Mouse (Mus musculus) mouse embryonic stem cell (cell line): ENCODE measurements around the gene Emx2.

Source experiments
- in situ Hi-C, 2 experiments: fragments of 300-500 bp; cut with MboI; formaldehyde crosslinking; loops; 1 replicate in 1 of 2; 3 replicates in 1 of 2; pipeline ENCODE4 v1.14.3; 2019 to 2020; ENCODE audit warnings: low sequenced_read_pairs in 2 of 2, low pct_unique_long_range_greater_than_20kb in 1 of 2, mixed read lengths in 1 of 2; ENCODE audit not compliant: unreplicated experiment in 1 of 2

The Emx2 gene

DNA sequence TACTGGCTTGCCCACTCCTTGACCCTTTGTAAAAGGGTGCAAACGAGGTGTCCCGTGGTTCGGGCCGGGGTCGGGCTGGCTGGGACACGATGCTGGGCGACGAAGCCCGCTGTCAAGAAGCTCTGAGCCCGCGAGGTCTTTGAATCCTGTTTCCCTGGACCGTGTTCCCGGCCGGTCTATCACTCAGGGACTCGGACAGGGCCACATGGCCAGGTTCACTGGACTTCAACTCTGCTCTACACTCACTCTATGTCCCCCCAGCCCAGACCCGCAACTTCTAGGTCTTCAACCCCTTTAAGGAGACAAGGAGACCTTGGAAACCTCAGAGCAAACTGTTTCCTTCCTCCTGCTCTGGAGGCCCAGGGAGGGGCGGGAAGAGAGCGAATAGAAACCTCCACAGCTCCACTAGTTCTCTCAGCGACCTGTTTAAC, 1.7 kb downstream of the Emx2 start:
- in situ Hi-C loops: loop anchor here (25.0 kb wide), 1 partner anchor 702 kb away; no protein-coding TSS in a partner anchor

DNA sequence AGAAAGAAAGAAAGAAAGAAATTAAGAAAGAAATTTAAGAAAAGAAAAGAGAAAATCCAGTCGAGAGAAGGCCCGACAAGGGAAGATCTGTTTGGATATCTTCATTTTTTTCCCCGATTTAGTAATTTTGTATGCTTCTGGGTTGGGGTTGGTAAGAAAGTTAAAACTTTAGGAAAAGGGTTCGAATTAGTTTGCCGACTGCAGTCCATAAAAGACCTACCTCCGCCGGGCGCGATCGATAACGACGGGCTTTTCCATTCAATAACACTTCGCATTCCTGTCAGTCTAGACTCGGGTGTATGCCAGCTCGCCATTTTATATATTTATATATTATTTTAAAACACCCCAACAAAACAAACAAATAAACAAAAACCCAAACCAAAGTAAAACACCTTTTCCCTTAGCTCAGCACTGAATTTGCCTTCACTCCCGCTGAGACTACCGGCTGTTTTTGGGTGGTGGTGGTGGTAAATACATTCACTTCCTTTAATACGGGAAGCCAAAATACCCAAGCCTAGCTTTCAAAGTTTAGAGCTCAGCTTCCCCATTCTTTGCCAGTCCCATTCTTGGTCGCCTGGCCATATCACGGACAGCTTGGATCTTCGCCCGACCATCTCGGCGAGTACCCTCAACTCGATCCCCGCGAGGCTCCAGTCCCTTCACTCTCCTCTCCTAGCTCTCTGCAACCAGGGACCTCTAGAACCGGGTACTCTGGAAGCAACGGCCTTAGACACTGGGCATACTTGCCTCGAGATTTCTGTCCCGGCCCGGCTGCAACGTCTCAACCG, 2.4 kb downstream of the Emx2 start:
- in situ Hi-C loops: loop anchor here (25.0 kb wide), 1 partner anchor 702 kb away; no protein-coding TSS in a partner anchor

DNA sequence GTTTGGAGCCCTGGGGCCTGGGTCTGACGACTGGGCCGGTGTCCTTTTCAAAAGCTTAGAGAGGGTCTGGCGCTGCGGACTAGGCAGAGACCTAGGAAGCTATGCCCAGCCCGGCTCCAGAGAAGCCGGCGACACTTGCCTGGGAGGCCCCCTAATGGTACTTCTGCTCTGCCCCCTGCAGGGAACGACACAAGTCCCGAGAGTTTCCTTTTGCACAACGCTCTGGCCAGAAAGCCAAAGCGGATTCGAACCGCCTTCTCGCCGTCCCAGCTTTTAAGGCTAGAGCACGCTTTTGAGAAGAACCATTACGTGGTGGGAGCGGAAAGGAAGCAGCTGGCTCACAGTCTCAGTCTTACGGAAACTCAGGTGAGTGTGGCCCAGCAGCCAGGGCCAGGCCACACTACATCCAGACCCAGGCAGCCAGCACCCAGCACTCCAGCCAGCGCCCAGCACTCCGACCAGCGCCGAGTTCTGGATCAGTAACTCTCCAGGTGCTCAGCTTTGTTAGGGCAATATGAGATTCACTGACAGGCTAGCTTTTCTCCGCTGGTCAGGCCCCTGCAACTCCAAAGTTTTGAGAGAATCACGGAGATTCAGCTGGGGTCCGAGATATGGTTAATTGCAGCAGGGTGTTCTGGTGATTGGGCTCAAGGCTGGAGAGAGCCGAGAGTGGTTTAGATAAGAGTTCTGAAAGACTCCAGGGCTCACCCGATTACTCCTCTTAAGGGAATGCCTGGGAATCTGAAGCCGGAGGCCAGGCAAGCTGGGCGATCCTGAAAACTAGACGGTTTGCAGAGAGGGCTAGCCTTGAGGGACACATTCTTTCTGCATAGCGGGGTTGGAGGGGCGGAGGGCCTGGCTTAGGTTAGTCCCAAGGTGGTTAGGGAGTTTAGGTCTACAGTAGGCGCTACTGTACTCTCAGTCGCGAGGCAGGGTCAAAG, 3.6 kb downstream of the Emx2 start:
- in situ Hi-C loops: loop anchor here (25.0 kb wide), 1 partner anchor 701 kb away; no protein-coding TSS in a partner anchor

DNA sequence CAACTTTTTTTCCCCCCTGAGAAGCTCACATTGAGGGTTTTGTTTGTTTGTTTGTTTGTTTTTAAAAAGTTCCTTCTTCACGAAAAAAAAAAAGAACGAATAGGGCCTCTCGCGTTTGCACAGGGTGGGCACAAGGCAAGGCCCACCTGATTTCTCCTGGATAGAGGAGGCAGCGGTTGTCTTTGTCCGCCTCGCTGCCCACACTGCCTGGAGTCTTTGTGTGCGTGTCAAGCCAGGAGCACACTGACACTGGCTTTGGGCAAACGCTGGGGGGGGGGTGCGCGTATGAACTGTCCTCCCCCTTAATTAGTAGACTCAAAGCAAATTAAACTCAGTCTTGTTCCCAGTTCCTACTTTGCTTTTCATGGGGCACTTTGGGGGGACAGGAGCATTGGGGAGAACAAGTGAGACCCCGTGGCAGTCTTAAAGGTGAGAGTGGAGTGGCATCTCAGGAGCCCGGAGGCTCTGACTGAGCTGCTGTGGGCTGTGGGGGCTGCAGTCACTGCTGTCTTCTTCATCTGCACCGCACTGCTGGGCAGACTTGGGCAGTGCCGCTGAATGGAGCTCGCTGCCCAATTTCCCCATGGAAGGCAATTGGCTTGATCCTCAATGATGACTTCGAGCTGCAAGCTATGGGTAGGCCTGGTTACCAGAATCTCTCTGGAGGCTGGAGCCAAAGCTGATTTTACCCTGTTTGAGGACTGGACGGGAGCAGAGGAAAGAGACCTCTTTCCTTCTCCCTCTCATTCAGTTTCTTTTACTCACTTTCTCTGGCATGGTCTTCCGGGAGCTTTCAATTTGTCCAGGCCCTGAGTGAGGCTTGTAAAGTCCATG, 4.5 kb downstream of the Emx2 start:
- in situ Hi-C loops: loop anchor here (25.0 kb wide), 1 partner anchor 700 kb away; no protein-coding TSS in a partner anchor

DNA sequence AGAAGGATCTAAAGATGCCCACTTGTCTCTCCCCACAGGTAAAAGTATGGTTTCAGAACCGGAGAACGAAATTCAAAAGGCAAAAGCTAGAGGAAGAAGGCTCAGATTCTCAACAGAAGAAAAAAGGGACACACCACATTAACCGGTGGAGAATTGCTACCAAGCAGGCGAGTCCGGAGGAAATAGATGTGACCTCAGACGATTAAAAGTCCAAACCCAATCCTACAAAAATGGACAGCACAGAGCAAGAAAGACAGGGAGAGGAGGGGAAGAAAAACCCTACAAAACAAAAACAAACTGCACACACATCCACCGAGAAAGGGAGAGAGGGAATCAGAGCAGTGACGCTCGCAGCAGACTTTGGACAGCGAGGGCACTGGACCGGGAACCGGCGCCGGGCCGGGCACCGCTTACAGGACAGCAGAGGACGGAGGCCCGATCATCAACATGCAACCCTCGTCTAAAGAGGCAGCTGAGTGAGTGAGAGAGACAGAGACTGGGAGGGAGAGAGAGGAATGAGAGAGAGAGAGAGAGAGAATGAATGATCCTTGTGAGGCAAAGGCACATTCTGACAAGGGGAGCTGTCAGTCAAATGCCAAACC, 5.8 kb downstream of the Emx2 start:
- in situ Hi-C loops: loop anchor here (25.0 kb wide), 1 partner anchor 698 kb away; no protein-coding TSS in a partner anchor

DNA sequence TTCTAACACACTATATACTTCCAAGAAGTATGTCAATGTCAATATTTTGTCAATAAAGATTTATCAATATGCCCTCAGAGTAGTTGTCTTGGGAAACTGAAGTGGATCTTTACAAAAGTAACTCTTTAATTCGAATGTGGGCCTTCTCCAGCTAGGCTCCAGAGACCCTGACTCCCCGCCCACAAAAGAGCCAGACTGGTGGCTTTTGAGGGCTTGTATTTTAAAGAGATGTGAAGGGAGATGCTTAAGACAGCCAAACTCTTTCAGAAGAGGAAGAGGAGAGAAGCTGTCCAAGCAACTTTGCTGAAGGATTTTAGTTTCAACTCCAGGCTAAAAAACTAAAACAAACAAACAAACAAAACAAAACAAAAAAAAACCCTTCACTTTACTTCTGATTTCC, 7.1 kb downstream of the Emx2 start:
- in situ Hi-C loops: loop anchor here (25.0 kb wide), 1 partner anchor 697 kb away; no protein-coding TSS in a partner anchor

DNA sequence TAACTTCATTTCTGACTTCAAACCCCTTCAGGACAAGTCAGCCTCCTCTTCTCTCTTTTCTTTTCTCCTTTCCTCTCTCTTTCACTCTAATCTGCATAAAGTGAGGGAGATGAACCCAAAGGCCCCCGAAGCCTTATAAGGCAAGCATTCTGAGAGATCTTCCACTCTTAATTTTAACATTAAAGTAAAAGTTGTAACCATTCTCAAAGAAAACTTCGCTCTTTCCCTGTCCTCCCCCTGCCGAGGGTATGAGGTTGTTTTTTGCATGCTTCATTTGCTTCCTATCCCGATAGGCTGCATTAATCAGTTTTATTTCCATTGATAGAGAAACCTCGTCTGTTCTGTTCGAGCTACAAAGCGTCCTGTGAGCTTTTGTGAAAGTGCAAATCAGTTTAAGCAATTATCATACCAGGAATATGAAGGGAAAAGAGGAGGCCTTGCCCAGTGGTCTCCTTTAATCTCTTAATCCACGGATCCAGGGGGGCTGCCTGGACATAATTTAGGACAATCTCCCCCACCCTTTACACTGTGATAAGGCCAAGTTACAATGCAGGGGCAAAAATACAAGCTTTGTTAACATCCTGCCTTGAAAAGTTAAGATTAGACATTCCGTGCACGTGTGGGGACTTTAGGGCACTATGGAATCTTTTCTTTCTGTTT, 7.7 kb downstream of the Emx2 start:
- in situ Hi-C loops: loop anchor here (25.0 kb wide), 1 partner anchor 696 kb away; no protein-coding TSS in a partner anchor

DNA sequence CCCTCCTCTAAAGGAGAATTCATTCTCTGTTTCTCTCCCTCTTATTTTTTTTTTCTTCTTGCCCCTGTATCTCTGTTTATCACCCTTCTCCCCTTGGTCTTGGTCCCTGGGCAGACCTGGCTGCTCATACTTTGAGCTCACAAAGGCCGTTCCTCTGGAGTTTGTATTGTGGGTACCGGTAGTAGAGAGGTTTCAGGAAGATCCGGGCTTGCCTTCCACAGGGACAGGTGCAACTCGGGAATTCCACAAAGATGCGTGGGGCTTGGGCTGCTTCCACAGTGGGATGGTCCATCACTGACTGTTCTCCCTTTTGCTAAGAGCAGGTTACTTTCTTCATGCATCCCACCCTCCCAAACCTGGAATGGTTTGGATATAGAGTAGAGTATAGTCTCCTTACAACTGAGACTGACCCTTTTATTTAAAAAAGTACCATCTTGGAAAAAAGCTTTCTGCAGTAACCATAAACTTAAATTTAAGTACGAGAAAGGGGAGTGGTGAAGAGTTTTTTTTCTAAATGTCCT, 8.3 kb downstream of the Emx2 start:
- in situ Hi-C loops: loop anchor here (25.0 kb wide), 1 partner anchor 696 kb away; no protein-coding TSS in a partner anchor

DNA sequence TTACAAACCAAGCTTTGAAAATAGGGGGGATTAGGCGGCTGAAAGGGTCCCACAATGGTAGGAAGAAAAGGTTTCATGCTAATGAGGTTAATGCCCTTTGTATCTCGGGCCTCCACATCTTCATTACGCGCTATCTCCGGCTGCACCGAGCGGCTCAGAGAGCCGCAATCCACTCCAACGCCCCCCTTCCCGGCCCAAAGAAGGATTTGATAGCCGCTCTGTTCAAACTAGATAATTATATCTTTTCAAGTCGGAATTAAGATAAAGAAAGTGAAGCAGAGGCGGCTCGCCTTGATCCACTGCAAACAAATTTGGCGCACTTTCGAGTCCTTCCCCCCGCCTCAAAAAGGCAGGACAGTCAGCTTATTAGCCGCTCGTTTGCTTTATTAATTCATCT, 8.8 kb downstream of the Emx2 start:
- in situ Hi-C loops: loop anchor here (25.0 kb wide), 1 partner anchor 695 kb away; no protein-coding TSS in a partner anchor

DNA sequence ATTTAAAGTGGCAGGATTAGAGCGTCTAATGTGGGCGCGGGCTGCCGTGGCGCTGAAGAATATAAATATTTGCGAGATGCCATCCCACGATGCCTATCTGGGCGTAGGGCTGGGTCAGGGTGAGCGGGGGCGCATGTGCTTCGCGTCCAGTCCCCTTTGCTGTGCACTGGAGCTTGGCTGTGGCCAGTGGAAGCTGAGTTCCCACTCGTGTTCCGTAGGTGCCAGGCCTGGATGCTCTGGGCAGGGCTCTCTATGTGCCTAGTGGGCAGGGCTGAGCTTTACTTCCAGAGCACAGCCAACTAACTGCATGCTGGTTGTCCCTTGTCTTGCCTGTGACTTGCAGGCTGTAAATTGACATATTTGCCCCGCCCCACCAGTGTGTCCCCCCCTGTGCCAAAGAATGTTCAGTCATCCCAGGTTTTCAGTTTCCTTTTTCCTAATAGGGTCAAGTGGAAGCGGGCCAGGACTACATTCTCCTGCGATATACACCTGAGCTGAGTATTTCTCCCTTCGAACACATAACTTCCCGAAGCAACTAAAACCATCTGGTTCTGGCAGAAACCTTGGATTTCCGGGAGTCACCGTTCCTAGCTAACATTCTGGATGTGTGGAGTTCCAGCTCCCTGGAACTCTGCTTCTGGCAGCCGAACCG, 9.4 kb downstream of the Emx2 start:
- in situ Hi-C loops: loop anchor here (25.0 kb wide), 1 partner anchor 695 kb away; no protein-coding TSS in a partner anchor

DNA sequence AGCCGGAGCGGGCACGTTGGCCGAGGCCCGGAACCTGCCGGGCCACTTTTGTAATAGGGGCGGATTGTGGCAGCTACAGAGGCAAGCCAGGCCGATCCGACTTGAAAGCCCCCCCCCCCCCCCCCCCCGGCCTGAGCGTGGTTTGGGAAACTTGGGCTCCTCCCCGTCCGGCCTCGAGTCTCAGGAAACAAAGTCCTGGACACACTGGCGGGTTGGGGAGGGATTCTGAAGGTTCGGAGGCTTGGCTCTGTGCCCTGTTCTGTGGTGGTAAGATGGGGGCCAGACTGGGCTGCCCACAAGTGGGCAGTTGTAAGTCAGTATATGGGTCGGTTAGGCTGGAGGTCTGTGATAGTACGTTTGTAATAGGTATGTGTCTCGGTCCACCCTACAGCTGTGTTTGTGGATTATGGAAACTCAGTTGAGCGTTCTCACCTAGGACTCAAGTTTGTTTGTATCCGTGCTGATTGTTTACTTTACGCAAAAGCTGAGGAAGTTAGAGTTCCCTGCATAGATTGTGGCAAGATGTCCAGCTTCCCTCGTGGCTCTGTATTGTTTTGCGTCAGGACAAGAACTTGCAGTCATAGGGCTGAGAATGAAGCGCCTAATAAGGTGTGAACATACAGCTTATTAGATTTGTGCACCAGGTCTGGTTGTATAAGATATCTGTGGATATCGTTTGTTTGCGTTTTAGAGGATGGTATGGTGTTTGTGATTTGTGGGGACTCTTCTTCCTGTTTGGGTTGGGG, 10.1 kb downstream of the Emx2 start:
- in situ Hi-C loops: loop anchor here (25.0 kb wide), 1 partner anchor 694 kb away; no protein-coding TSS in a partner anchor

DNA sequence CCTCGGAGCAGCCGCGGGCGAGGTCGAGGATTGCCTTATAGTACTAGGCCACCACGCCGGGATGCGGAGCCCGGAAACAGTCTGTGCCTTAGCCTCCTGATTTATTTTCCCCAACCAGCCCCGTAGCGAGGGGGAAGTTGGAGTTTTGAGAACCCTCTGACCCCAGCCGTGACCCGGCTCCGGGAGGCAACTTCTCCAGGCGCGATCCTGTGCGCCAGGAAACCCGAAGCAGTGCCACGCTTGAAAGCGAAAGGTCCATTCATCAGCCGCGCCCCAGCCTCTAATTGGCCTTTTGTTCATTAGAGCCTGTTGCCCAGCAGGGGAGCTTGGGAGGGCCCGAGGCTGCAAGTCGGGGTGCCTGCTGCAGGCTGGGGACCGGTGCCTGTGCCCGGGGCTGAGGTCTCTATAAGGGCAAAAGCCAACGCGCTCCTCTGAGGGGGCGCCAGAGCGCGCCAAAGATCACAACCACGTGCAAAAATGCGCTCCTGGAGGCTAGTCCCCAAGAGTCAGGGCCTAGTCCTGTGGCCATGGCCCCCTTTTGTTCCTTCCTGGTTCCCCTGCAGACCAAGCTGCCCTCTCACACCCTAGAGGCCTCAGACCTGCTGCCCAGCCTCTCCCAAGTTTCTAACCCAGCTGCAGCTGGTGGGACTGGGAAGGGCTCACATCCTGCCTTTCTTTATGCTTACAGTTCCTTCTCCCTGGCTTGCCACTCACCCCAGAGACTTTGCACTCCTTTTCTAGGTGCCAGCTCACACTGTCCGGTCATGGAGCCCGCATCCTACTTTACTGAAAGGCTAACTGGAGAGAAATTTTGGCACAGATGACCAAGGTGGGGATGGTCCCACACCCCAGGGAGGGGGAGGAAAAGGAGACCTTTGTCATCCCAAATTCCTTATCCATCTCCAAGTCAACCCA, 11.1 kb downstream of the Emx2 start:
- in situ Hi-C loops: loop anchor here (25.0 kb wide), 1 partner anchor 693 kb away; no protein-coding TSS in a partner anchor

DNA sequence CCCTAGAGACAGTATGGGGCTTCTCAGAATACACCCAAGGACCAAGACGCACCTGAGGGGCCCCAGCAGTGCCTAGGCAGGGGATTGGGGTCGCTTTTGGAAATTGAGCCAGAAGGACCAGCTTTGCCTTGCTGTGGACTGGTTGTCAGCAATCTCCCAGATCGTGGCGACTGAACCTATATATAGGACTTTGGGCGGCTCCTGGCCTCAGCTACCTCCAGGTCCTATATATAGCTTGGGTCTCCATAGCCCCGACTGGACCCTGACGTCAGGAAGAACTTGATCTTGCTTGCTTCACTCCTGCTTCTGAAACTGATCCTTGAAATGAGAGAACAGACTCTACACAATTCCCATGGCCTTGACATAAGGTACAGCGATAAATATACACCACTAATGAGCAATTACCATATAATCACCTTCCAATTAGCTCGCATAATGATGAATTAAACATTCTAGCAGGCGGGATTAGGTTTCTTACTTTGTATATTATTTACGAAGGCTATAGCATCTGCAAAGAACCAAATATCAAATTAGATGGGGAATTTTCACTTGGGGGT, 12.0 kb downstream of the Emx2 start:
- in situ Hi-C loops: loop anchor here (25.0 kb wide), 1 partner anchor 692 kb away; no protein-coding TSS in a partner anchor

DNA sequence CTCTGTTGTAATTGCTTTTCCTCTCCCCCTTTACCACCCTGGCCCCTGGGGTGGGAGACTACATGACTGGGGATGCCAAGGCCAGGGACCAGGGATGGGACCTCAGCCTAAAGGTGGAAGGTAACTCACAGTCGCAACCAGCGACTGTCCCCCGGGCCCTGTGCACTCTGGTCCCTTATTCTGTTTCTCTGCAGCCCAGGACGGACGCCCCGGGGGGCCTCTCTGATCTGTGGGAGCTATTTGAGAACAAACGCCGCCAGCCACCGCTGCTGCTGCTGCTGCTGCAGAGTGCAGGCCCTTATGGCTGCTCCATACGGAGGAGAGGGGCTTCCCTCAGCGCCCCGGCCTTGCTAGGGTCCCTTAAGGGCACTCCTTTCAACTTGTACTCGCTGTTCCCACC, 12.7 kb downstream of the Emx2 start:
- in situ Hi-C loops: loop anchor here (25.0 kb wide), 1 partner anchor 691 kb away; no protein-coding TSS in a partner anchor
